Mouse (Mus musculus): Measurements from ENCODE around the gene Sh3bgrl. TPM values are rescaled to one million over a fixed set of nuclear protein-coding genes. Genes with fewer than 3 reads are reported as not detected.
A peak's percentile ranks its signal among the peaks of the same experiment; 100 is the strongest.

The Sh3bgrl gene
- total and polyA plus RNA-seq, 2 experiments from 2014 or later = 116 to 157 TPM

GRCm38 (mm10) chrX:109113401-109114280 is 18.5 kb downstream of the Sh3bgrl start:
- Histone ChIP-seq H3K9ac (replicated peaks; ENCODE audit: low read length, poor library complexity, severe bottlenecking) (no peak overlapping the region), H3K36me3 (ENCODE audit: insufficient read depth, low read length) (no peaks in the 10 kb centered on the region), H3K27me3 (ENCODE audit: insufficient read depth, low read length) (no peaks in the 10 kb centered on the region), H3K4me1 (ENCODE audit: insufficient read depth, low read length) (no peaks in the 10 kb centered on the region), H3K4me3 (ENCODE audit: low read depth, low read length) (no peak overlapping the region), H3K27ac (ENCODE audit: low read depth, low read length) (no peak overlapping the region), H3K9me3 (ENCODE audit: low read length) (no peaks in the 10 kb centered on the region), H3K4me2 (ENCODE audit: low read depth, low read length, poor library complexity, severe bottlenecking) (no peak overlapping the region)
- DNase-seq (ENCODE audit: low spot score) (peak; percentile 19), ATAC-seq (ENCODE audit: low FRiP score) (no peak)
- WGBS = 37% methylated on average over 7 of the region's 7 CpGs
- no peak for TF ChIP-seq CTCF (IDR thresholded peaks at IDR 0.05)

GRCm38 (mm10) chrX:109119829-109120826 is 25.0 kb downstream of the Sh3bgrl start:
- WGBS = 84% methylated on average over 14 of the region's 14 CpGs
- Histone ChIP-seq H3K27me3 (ENCODE audit: insufficient read depth, low read length) (no peaks in the 10 kb centered on the region), H3K9ac (replicated peaks; ENCODE audit: low read length, poor library complexity, severe bottlenecking) (no peak overlapping the region), H3K9me3 (ENCODE audit: low read length) (no peaks in the 10 kb centered on the region), H3K4me1 (ENCODE audit: insufficient read depth, low read length) (no peaks in the 10 kb centered on the region), H3K27ac (ENCODE audit: low read depth, low read length) (no peak overlapping the region), H3K4me2 (ENCODE audit: low read depth, low read length, poor library complexity, severe bottlenecking) (no peak overlapping the region), H3K4me3 (ENCODE audit: low read depth, low read length) (no peak overlapping the region), H3K36me3 (ENCODE audit: insufficient read depth, low read length) (no peaks in the 10 kb centered on the region)
- TF ChIP-seq CTCF (IDR thresholded peaks at IDR 0.05) = no peak
- DNase-seq (ENCODE audit: low spot score) (no peak), ATAC-seq (ENCODE audit: low FRiP score) (no peak)

GRCm38 (mm10) chrX:109121161-109121560 is 26.0 kb downstream of the Sh3bgrl start:
- H3K27me3 ChIP-seq (ENCODE audit: insufficient read depth, low read length) = no peaks in the 10 kb centered on the region
- no peak overlapping the region for H3K4me2 ChIP-seq (ENCODE audit: low read depth, low read length, poor library complexity, severe bottlenecking)
- no peaks in the 10 kb centered on the region for H3K9me3 ChIP-seq (ENCODE audit: low read length)
- DNase-seq (ENCODE audit: low spot score) (no peak), ATAC-seq (ENCODE audit: low FRiP score) (no peak; the same call in 1 of the 2 replicates)
- H3K9ac ChIP-seq (replicated peaks; ENCODE audit: low read length, poor library complexity, severe bottlenecking) = no peak overlapping the region
- no peak for TF ChIP-seq CTCF (IDR thresholded peaks at IDR 0.05)
- H3K36me3 ChIP-seq (ENCODE audit: insufficient read depth, low read length) = no peaks in the 10 kb centered on the region
- H3K27ac ChIP-seq (ENCODE audit: low read depth, low read length) = no peak overlapping the region
- no peak overlapping the region for H3K4me3 ChIP-seq (ENCODE audit: low read depth, low read length)
- no peaks in the 10 kb centered on the region for H3K4me1 ChIP-seq (ENCODE audit: insufficient read depth, low read length)
- WGBS = 47% methylated on average over 9 of the region's 9 CpGs

- H3K9ac ChIP-seq (replicated peaks; ENCODE audit: low read length, poor library complexity, severe bottlenecking) = no peak overlapping the region
- H3K4me2 ChIP-seq (ENCODE audit: low read depth, low read length, poor library complexity, severe bottlenecking) = no peak overlapping the region
- H3K4me1 ChIP-seq (ENCODE audit: insufficient read depth, low read length) = no peaks in the 10 kb centered on the region
- no peaks in the 10 kb centered on the region for H3K27me3 ChIP-seq (ENCODE audit: insufficient read depth, low read length)
- no peak for ATAC-seq (ENCODE audit: low FRiP score)
- TF ChIP-seq CTCF (IDR thresholded peaks at IDR 0.05) = no peak
- H3K27ac ChIP-seq (ENCODE audit: low read depth, low read length) = no peak overlapping the region
- DNase-seq (ENCODE audit: low spot score) = no peak
- H3K9me3 ChIP-seq (ENCODE audit: low read length) = no peaks in the 10 kb centered on the region
- no peaks in the 10 kb centered on the region for H3K36me3 ChIP-seq (ENCODE audit: insufficient read depth, low read length)
- no peak overlapping the region for H3K4me3 ChIP-seq (ENCODE audit: low read depth, low read length)
- 58% methylated on average over 1 of the region's 1 CpGs for WGBS
These were observed 27.5 kb downstream of the Sh3bgrl start for GRCm38 (mm10) chrX:109122670-109123069.

- TF ChIP-seq CTCF (IDR thresholded peaks at IDR 0.05) = no peak
- Histone ChIP-seq H3K36me3 (ENCODE audit: insufficient read depth, low read length) (no peaks in the 10 kb centered on the region), H3K9me3 (ENCODE audit: low read length) (no peaks in the 10 kb centered on the region), H3K4me1 (ENCODE audit: insufficient read depth, low read length) (no peaks in the 10 kb centered on the region), H3K27ac (ENCODE audit: low read depth, low read length) (no peak overlapping the region), H3K27me3 (ENCODE audit: insufficient read depth, low read length) (no peaks in the 10 kb centered on the region), H3K4me2 (ENCODE audit: low read depth, low read length, poor library complexity, severe bottlenecking) (no peak overlapping the region), H3K4me3 (ENCODE audit: low read depth, low read length) (no peak overlapping the region), H3K9ac (replicated peaks; ENCODE audit: low read length, poor library complexity, severe bottlenecking) (no peak overlapping the region)
- no peak for DNase-seq (ENCODE audit: low spot score)
- no peak for ATAC-seq (ENCODE audit: low FRiP score)
These were observed 28.6 kb downstream of the Sh3bgrl start for GRCm38 (mm10) chrX:109123762-109124161.

All from midbrain, postnatal 0 days (tissue).